Mouse (Mus musculus) left cerebral cortex, adult 9 months (tissue): Measurements from ENCODE around the gene Dohh.

Experiments
- DNase-seq, 2 experiments: peaks; one replicate each; pipeline ENCODE4 v3.0.0; 2022; ENCODE audit warnings: low spot score in 2 of 2

The Dohh gene

GRCm38 (mm10) chr10:81356991-81357844 is 27.0 kb upstream of the Dohh start, which contains the start of gene Mfsd12:
Gene Mfsd12, plus strand, starts transcription at chr10:81357491.
- peak in 1 of 2 experiments; percentile 88 for DNase-seq

DNA sequence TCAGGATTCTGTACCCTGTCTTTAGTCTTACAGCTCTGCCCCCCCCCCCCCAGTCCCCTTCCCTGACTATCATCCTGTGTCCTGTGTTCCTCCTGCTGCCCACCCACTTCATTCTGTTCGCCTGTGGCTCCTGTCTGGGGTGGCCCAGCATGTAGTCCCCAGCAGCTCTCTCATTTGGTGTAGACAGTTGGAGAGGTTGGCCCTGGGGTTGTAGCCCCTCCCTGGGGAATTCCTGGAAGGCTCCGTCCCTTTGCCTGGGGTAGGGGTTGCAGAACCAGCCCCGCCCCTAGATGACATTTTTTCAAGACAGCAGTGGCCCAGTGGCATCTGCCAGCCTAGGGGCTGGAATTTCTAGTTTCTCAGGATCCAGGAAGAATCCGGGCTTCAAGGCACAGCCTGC is 26.0 kb upstream of the Dohh start:
- DNase-seq: no peak

DNA sequence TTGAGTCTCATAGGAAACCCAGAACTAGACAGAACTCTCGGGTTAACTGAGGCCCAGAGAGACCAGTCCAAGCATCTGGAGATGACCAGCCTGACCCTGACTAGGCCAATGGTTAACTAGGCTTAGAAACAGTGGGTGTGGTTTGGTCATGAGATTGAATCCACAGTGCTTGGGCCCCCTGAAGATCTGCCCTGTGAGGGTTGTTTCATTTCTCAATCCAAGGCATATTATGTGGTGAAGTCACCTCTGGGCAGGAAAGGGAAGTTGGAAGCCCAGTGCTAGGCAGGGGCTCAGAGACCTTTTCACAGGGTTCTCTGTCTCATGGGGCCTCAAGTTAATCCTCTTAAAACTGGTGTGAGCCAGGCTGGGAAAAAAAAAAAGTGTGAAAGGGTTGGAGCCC is 25.4 kb upstream of the Dohh start:
- no peak for DNase-seq

DNA sequence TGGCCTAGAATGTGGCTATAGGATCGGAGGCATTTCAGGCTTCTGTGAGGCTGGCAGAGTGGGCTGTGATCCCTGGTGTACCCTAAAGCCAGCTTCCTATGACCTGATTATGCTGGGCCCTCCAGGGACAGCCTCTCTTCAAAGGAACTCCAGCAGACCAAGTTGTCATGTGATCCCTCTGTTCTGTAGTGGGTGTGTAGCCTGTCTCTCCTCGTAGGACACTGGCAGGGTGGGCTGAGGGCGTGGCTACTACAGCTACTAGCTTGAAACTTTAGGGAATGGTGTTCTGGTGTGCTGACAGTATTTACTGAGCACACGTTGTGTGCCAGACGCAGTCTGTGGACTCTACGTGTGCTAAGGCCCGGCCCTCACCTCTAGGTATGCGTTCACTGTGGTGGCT is 23.5 kb upstream of the Dohh start:
- DNase-seq: no peak

GRCm38 (mm10) chr10:81362336-81362949 is 21.8 kb upstream of the Dohh start:
- DNase-seq: no peak

DNA sequence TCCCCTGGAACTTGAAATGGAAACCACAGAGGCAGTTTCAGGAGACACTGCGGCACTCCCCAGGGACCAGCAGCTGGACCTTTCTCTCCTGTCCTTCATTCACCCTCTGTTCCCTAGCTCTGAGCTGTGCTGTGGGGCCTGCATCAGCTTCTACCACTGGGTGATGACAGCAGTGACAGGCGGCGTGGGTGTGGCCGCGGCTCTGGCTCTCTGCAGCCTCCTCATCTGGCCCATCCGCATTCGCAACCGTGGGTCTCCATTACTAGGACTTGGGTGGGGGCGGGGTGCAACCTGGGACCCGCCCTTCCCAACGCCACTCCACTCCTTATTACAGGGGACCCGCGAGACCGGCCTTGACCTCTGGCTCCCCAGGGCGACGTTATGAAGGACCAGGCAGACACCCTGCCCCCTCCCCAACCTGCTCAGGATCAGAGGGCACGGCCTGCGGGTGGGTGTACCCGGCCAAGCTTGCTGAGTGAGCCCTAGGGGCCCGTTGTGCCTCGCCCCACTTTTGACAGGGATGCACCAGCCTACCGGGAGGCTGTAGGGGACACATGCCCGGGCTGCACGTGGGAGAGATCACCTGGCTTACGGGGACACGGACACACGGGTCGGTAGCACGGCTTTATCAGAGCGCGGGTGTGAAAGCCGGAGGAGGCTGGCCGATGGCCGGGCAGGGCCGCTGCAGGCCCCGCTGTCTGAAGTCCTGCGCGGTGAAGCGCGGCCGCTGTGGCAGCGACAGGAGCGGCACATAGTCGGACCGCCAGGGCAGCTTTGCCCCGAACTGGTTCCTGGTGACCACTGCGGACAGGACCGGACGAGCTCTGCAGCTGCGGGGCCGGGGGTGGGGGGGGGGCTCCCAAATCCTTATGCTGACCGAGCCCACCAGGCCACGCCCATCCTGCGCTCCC is 20.5 kb upstream of the Dohh start:
- DNase-seq: no peak

GRCm38 (mm10) chr10:81364666-81365065 is 19.6 kb upstream of the Dohh start:
- no peak for DNase-seq

DNA sequence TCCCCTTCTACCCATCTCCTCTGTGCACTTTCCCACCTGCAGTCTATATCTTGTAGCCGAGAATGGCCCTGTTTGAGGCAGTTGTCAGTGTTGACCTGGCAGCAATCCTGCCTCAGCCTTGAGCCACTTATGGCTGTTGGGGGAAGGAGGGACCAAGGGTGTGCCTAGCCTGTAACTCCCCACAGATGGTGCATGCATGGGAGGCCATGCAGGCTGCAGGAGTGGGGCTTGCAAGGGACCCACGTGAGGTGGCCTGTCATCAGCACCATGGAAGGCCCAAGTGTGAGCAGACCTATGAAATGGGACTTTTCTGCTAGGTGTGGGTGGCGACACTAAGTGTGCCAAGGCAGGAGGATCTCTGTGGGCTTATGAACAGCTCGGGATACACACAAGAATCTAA is 19.2 kb upstream of the Dohh start:
- peak in 1 of 2 experiments; percentile 70 for DNase-seq

- DNase-seq: no peak
Observed at GRCm38 (mm10) chr10:81365672-81366476, 18.4 kb upstream of the Dohh start, which contains the start of gene 4930404N11Rik. Gene 4930404N11Rik, minus strand, starts transcription at chr10:81365816.

GRCm38 (mm10) chr10:81366477-81367206 is 17.6 kb upstream of the Dohh start:
- no peak for DNase-seq

GRCm38 (mm10) chr10:81367207-81367495 is 17.1 kb upstream of the Dohh start:
- DNase-seq: no peak

DNA sequence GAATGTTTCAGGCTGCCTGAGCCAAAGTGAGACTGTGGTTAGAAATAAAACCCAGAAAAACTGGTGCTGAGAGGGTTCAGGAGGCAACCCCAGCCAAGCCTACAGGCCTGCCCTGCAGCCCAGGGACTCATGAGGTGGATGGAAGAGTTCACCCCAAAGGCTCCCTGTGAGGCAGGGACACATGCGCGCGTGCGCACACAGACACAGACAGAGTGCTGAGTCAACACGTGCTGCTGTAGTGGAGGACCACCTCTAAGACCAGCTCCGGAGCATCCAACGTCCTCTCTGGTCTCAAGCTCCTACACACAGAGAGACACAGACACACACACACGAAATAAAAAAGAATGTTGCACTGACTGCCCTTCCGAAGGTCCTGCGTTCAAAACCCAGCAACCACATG is 8.9 kb upstream of the Dohh start:
- DNase-seq: no peak

GRCm38 (mm10) chr10:81376561-81377361 is 7.5 kb upstream of the Dohh start:
- DNase-seq: no peak

DNA sequence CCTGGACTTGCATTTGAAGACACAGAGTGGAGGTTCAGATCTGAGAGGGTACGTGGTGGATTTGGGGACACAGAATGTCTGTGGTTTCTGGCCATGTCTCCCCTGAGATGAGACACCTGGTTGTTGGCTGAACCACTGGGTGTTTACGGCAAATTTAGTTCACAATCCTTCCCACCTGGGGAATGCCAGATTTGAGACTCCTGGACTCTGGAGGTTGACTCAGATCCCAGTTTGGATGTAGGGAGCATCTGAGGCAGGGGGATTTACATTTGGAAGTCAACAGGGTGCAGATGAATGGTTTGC is 6.9 kb upstream of the Dohh start:
- no peak for DNase-seq

DNA sequence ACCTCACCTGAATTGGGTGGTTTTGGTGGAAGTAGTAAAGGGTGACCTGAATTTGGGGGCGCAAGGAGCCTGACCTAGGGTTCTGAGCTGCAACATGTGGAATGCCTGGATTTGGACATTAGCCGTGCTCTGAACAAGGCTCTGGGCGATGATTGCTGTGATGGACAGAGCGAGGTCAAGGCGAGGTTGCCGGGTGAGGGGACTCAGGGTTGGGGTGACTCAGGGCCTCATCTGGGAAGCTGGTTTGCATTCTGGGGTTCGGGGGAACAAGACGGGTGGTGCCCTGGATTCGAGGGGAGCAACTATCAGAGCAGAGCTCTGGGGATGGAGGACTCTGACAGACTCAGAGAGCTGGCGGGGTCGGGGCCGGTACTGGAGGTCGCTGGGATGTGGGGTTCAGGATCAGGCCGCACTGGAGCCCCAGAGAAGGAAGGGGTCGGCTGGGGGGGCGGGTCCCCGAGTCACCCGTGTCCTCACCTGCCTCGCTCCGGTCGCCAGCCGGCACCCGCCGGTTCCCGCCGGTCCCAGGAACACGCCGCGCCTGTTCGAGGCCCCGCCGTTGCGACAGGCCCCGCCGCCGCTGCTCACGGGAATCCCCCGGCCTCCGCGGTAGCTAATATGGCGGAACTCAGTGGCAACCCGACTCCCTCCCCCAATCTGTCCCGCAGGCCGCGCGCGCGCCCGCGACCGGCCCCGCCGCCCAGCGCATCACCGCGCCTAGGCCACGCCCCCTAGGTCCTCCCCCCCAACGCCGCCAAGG is 6.3 kb upstream of the Dohh start, which contains the start of gene Fzr1:
TSS of gene Fzr1 (minus strand) at position 724 of the 760 bp plus-strand sequence.
- no peak for DNase-seq

DNA sequence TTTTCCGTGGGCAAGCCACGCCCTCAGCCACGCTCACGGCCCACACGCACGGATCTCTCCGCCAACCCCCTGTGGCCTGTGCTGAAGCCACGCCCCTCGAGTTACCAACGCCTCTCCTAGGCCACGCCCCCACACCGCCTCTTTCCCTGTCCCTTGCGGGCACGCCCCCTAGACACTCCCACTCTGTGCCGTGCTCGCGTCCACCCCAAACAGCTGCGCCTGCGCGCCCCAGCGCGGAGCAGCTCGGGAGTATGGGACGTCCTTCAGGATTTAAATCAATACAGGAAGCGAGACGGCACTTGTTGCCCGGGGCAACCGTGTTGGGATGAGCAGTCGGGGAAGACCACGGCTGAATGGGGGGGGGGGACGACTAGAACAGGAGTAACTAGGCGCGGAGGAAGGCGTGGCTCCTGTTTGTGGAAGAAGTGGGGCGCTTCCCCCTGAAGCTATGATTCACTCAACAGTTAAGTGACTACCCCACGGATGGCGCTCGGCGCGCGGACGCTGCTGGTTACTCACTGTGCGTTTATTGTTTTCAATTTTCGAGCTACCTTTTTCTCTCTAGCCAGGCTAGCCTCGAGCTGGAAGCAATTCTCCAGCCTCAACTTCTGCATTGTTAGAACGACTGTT is 5.6 kb upstream of the Dohh start:
- peak; percentile 99 to 100 for DNase-seq

DNA sequence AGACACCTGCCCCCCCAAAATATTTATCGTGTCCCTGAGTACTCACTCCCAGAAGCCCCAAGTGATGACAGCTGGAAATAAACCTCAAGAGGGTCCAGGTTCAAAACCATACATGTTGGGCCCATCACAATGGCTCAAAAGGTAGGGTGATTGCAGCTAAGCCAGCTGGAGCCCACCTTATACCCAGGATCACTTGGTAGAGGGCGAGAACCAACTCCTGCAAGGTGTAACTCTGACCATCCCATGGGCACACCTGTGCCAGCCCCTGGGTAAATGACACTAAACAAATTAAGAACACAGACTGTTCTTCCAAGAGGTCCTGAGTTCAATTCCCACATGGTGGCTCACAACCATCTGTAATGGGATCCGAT is 5.1 kb upstream of the Dohh start:
- DNase-seq: no peak

- no peak for DNase-seq
Observed at GRCm38 (mm10) chr10:81379809-81380378, 4.3 kb upstream of the Dohh start.

- no peak for DNase-seq
Observed at GRCm38 (mm10) chr10:81382039-81382438, 2.2 kb upstream of the Dohh start.
